ENCODE assay signal across 7 mouse cellular contexts in genomic region chr3:95674236-95674635, GRCm38 (mm10). TPM values are rescaled to one million over a fixed set of nuclear protein-coding genes. Genes with fewer than 3 reads are reported as not detected.
DNase-seq lines count a peak whose midpoint lies in the region; ATAC-seq and TF ChIP-seq lines count a peak whose summit lies in the region.

No protein-coding gene starts in this region.

- peaks cover 3 to 42% of the 10 kb centered on the region in 2 experiments for H3K4me1 ChIP-seq in ES-E14 (ENCODE audit: control insufficient read depth in 2 of 2, insufficient read depth in 2 of 2, low read length in 2 of 2, poor library complexity in 1 of 2)
- no peaks in the 10 kb centered on the region for H3K4me1 ChIP-seq in hindbrain, postnatal 0 days (ENCODE audit: insufficient read depth, low read length)
- H3K4me1 ChIP-seq in liver, embryonic 15.5 days (replicated peaks) = peaks cover 76% of the 10 kb centered on the region

- H3K9me3 ChIP-seq in ES-E14 (ENCODE audit: control insufficient read depth, insufficient read depth, low read depth, low read length) = no peaks in the 10 kb centered on the region
- H3K9me3 ChIP-seq in hindbrain, postnatal 0 days (ENCODE audit: low read length) = no peaks in the 10 kb centered on the region
- no peaks in the 10 kb centered on the region for H3K9me3 ChIP-seq in liver, embryonic 15.5 days (replicated peaks)

- peak; percentile 28 for ATAC-seq in hindbrain, postnatal 0 days
- ATAC-seq in liver, embryonic 15.5 days (ENCODE audit: insufficient read depth) = peak; percentile 92

- no peak overlapping the region for H3K4me2 ChIP-seq in hindbrain, postnatal 0 days (ENCODE audit: low read depth, low read length)
- H3K4me2 ChIP-seq in liver, embryonic 15.5 days = peak overlapping the region; percentile 75

- intact Hi-C loops in gastrocnemius, adult 2 months (cut with DNase I) = no loop called here

- in situ Hi-C loops in ES-E14 (cut with MboI; ENCODE audit: low sequenced_read_pairs in 2 of 2, unreplicated experiment in 2 of 2) = no loop called here

- peak overlapping the region; percentile 100 for H3K27ac ChIP-seq in ES-E14 (ENCODE audit: insufficient read depth, low read depth, low read length, poor library complexity, severe bottlenecking)
- peak overlapping the region; percentile 96 for H3K27ac ChIP-seq in gastrocnemius, adult 2 months
- H3K27ac ChIP-seq in hindbrain, postnatal 0 days = peak overlapping the region; percentile 79; the same call in 1 of the 2 replicates
- peak overlapping the region; percentile 98 for H3K27ac ChIP-seq in liver, embryonic 15.5 days (replicated peaks)

- no peak for TF ChIP-seq CTCF in gastrocnemius, adult 2 months (IDR thresholded peaks at IDR 0.05)
- TF ChIP-seq CTCF in hindbrain, postnatal 0 days (IDR thresholded peaks at IDR 0.05; ENCODE audit: low read depth) = no peak

- 33% methylated on average over 2 of the region's 2 CpGs for WGBS in hindbrain, postnatal 0 days
- WGBS in liver, embryonic 15.5 days (ENCODE audit: insufficient replicate concordance) = 0% methylated on average over 2 of the region's 2 CpGs

- no peaks in the 10 kb centered on the region for H3K27me3 ChIP-seq in hindbrain, postnatal 0 days (ENCODE audit: insufficient read depth, low read length)
- H3K27me3 ChIP-seq in liver, embryonic 15.5 days = no peaks in the 10 kb centered on the region

- peaks cover under 1% of the 10 kb centered on the region; the same call in 1 of the 2 replicates for H3K36me3 ChIP-seq in ES-E14 (ENCODE audit: control insufficient read depth, insufficient read depth, low read length, poor library complexity, severe bottlenecking)
- peaks cover 5% of the 10 kb centered on the region; the same call in 1 of the 2 replicates for H3K36me3 ChIP-seq in hindbrain, postnatal 0 days (ENCODE audit: insufficient read depth, low read length)
- H3K36me3 ChIP-seq in liver, embryonic 15.5 days (replicated peaks) = peaks cover 27% of the 10 kb centered on the region

- peak overlapping the region; percentile 10 to 60 for H3K4me3 ChIP-seq in ES-E14 (ENCODE audit: insufficient read depth in 1 of 2, low read depth in 1 of 2, low read length in 2 of 2, poor library complexity in 1 of 2, severe bottlenecking in 1 of 2)
- peak overlapping the region; percentile 66 for H3K4me3 ChIP-seq in gastrocnemius, adult 2 months
- H3K4me3 ChIP-seq in hindbrain, postnatal 0 days (ENCODE audit: low read length) = no peak overlapping the region
- peak overlapping the region; percentile 49 for H3K4me3 ChIP-seq in liver, embryonic 15.5 days (replicated peaks)

- DNase-seq in ES-E14 (ENCODE audit: low read depth, low spot score) = peak; percentile 87
- DNase-seq in adrenal gland, adult 8-10 months = peak; percentile 86
- peak; percentile 88 for DNase-seq in gastrocnemius, adult 2 months
- DNase-seq in hindbrain, postnatal 0 days (ENCODE audit: low spot score) = no peak
- DNase-seq in spleen, adult 12 weeks (ENCODE audit: low spot score) = peak; percentile 74
- no peak for DNase-seq in cerebellum, adult 11 months

- peak overlapping the region; percentile 84 for H3K9ac ChIP-seq in ES-E14 (ENCODE audit: insufficient read depth, low read depth, low read length, poor library complexity, severe bottlenecking)
- H3K9ac ChIP-seq in hindbrain, postnatal 0 days (replicated peaks; ENCODE audit: low read length) = no peak overlapping the region
- H3K9ac ChIP-seq in liver, embryonic 15.5 days = peak overlapping the region; percentile 68

TF ChIP-seq in ES-E14, 5 proteins besides CTCF, POLR2A, EP300 and RAD21:
- no peak for TF ChIP-seq CHD2 (IDR thresholded peaks at IDR 0.05; ENCODE audit: low read depth, low read length)
- TF ChIP-seq MAFK (IDR thresholded peaks at IDR 0.05; ENCODE audit: insufficient read depth, low read depth, low read length) = no peak
- no peak for TF ChIP-seq ZNF384 (IDR thresholded peaks at IDR 0.05; ENCODE audit: low read depth, low read length)
- TF ChIP-seq HCFC1 (IDR thresholded peaks at IDR 0.05; ENCODE audit: borderline replicate concordance, insufficient read depth, low read length) = no peak
- TF ChIP-seq ZC3H11A (IDR thresholded peaks at IDR 0.05; ENCODE audit: borderline replicate concordance, low read depth, low read length) = no peak

RNA-seq across cellular contexts. Expression of gene Adamtsl4, which starts 13.5 kb away (rescaled TPM):
- total RNA-seq in ES-E14 (2012; rRNA removed) = 1.9 and 5.0 TPM in 2 replicates
- 10 to 100 TPM in 1 of 4 experiments, 1 to 10 TPM in 3; 4.3 to 10.2 (median 6.4) TPM for total RNA-seq in adrenal gland, adult 8-10 months (2022)
- 10 to 100 TPM; 17.2 to 32.0 TPM for total RNA-seq in gastrocnemius, adult 2 months (2021)
- total RNA-seq in hindbrain, postnatal 0 days (2014; rRNA removed) = 1.0 and 1.6 TPM in 2 replicates
- 1.4 and 2.1 TPM in 2 replicates for polyA plus RNA-seq in hindbrain, postnatal 0 days (2015; fragmentation: Nextera tagmentation; extraction: Ambion mirVana)
- polyA plus RNA-seq in liver, embryonic 15.5 days (2015; fragmentation: Nextera tagmentation; extraction: Ambion mirVana) = 0.79 and 1.0 TPM in 2 replicates

RNA-seq across cellular contexts. Expression of gene Mcl1, which starts 15.6 kb away (rescaled TPM):
- total RNA-seq in ES-E14 (2012; rRNA removed) = 207 and 253 TPM in 2 replicates
- 100 to 1,000 TPM; 177 to 189 (median 179) TPM for total RNA-seq in adrenal gland, adult 8-10 months (2022)
- 100 to 1,000 TPM; 110 to 123 TPM for total RNA-seq in gastrocnemius, adult 2 months (2021)
- 110 and 126 TPM in 2 replicates for total RNA-seq in hindbrain, postnatal 0 days (2014; rRNA removed)
- polyA plus RNA-seq in hindbrain, postnatal 0 days (2015; fragmentation: Nextera tagmentation; extraction: Ambion mirVana) = 38.8 and 41.5 TPM in 2 replicates
- polyA plus RNA-seq in liver, embryonic 15.5 days (2015; fragmentation: Nextera tagmentation; extraction: Ambion mirVana) = 34.8 and 39.0 TPM in 2 replicates

RNA-seq across cellular contexts. Expression of gene Ensa, which starts 49.4 kb away (rescaled TPM):
- 54.1 and 56.8 TPM in 2 replicates for total RNA-seq in ES-E14 (2012; rRNA removed)
- total RNA-seq in adrenal gland, adult 8-10 months (2022) = 100 to 1,000 TPM; 102 to 141 (median 119) TPM
- total RNA-seq in gastrocnemius, adult 2 months (2021) = 100 to 1,000 TPM in 1 of 2 experiments, 10 to 100 TPM in 1; 97.2 to 102 TPM
- total RNA-seq in hindbrain, postnatal 0 days (2014; rRNA removed) = 84.3 and 93.8 TPM in 2 replicates
- 136 and 139 TPM in 2 replicates for polyA plus RNA-seq in hindbrain, postnatal 0 days (2015; fragmentation: Nextera tagmentation; extraction: Ambion mirVana)
- polyA plus RNA-seq in liver, embryonic 15.5 days (2015; fragmentation: Nextera tagmentation; extraction: Ambion mirVana) = 32.7 and 35.9 TPM in 2 replicates

Comparison
In these comparisons a context has a peak if more than half of its experiments do, and no peak if none do; other contexts are left out.
1. DNase-seq: peak in ES-E14 (single experiment), adrenal gland, adult 8-10 months (single experiment), gastrocnemius, adult 2 months (single experiment) and spleen, adult 12 weeks (single experiment); none in hindbrain, postnatal 0 days (single experiment) and cerebellum, adult 11 months (single experiment).
2. Peak in every context shown above with its lines, with median percentiles within 50 percentile points of each other: H3K27ac ChIP-seq.